Mouse (Mus musculus) liver, embryonic 14.5 days (tissue): ENCODE measurements around the gene Kctd20. TPM values are rescaled to one million over a fixed set of nuclear protein-coding genes. Genes with fewer than 3 reads are reported as not detected.

Experiments
- ATAC-seq: fragments of 200-750 bp; cut with Nextera tagmentation; 2 replicates; pipeline ENCODE4 v1.8.0; 2017; ENCODE audit warnings: moderate number of reproducible peaks, mild to moderate bottlenecking, moderate library complexity; ENCODE audit not compliant: insufficient read depth
- DNase-seq, 3 experiments: peaks; one replicate each; pipeline ENCODE4 v3.0.0-alpha.2; 2012 to 2013; ENCODE audit warnings: low read depth in 3 of 3, low spot score in 3 of 3
- H3K27ac ChIP-seq: fragments of 300-500 bp; sonication (generic); 2 replicates; pipeline ENCODE4 v1.5.1; 2014; ENCODE audit warnings: moderate library complexity, mild to moderate bottlenecking, control low read depth, inconsistent platforms
- H3K27me3 ChIP-seq: fragments of 300-500 bp; sonication (generic); 2 replicates; pipeline ENCODE4 v1.6.1; 2014; ENCODE audit warnings: mild to moderate bottlenecking, low read length, moderate library complexity; ENCODE audit not compliant: control insufficient read depth, insufficient read depth
- H3K36me3 ChIP-seq: fragments of 300-500 bp; sonication (generic); replicated peaks from 2 replicates; pipeline ENCODE4 v1.6.1; 2014; ENCODE audit warnings: low read depth; ENCODE audit not compliant: control insufficient read depth, insufficient read depth
- H3K4me1 ChIP-seq, 2 experiments: fragments of 200-500 bp in 1 of 2; fragments of 300-500 bp in 1 of 2; sonication (generic) in 1 of 2; replicated peaks; 2 replicates each; pipeline ENCODE4 v1.6.1; 2012 to 2014; ENCODE audit warnings: antibody characterized with exemption in 1 of 2, inconsistent platforms in 1 of 2, low read length in 1 of 2; ENCODE audit not compliant: control insufficient read depth in 2 of 2, insufficient read depth in 2 of 2
- H3K4me2 ChIP-seq: fragments of 300-500 bp; sonication (generic); 2 replicates; pipeline ENCODE4 v1.6.1; 2014; ENCODE audit warnings: low read depth, mild to moderate bottlenecking, control low read depth, moderate library complexity
- H3K4me3 ChIP-seq, 2 experiments: fragments of 200-500 bp in 1 of 2; fragments of 300-500 bp in 1 of 2; sonication (generic) in 1 of 2; 2 replicates each; pipeline ENCODE4 v1.5.1; 2012 to 2014; ENCODE audit warnings: low read depth in 2 of 2, low read length in 2 of 2, mild to moderate bottlenecking in 2 of 2, control low read depth in 1 of 2, inconsistent platforms in 1 of 2, moderate library complexity in 1 of 2; ENCODE audit not compliant: insufficient read depth in 1 of 2
- H3K9ac ChIP-seq: fragments of 300-500 bp; sonication (generic); replicated peaks from 2 replicates; pipeline ENCODE4 v1.6.1; 2014; ENCODE audit warnings: mild to moderate bottlenecking, control low read depth, moderate library complexity
- H3K9me3 ChIP-seq: fragments of 300-500 bp; sonication (generic); 2 replicates; pipeline ENCODE4 v1.6.1; 2016; ENCODE audit warnings: low read length, mixed read lengths; ENCODE audit not compliant: control insufficient read depth
- CTCF ChIP-seq: IDR thresholded peaks from 2 replicates; pipeline ENCODE4 v1.5.1; 2016; ENCODE audit warnings: antibody characterized with exemption, low read depth, control low read depth
- EP300 ChIP-seq: IDR thresholded peaks from 2 replicates; pipeline ENCODE4 v1.6.1; 2016; ENCODE audit warnings: antibody characterized with exemption, low read depth
- whole genome bisulfite sequencing: fragments of 180-500 bp; shearing (Covaris S2); extraction: QIAGEN DNeasy Blood & Tissue Kit; methylation state at CpG from one replicate; pipeline ENCODE4 v1.1.7; 2014; ENCODE audit not compliant: insufficient replicate concordance; 5-methylcytosine and 5-hydroxymethylcytosine counted together
- polyA plus RNA-seq, 2 experiments: library from polyadenylated mRNA; depleted of rRNA in 1 of 2; stranded (reverse) in 1 of 2; unstranded in 1 of 2; fragments of >200 nt; fragmentation: Nextera tagmentation in 1 of 2; extraction: Ambion mirVana in 1 of 2; gene quantifications; 2 replicates each; pipeline versions ENCODE4 v1.2.1 to v1.2.3; 2012 to 2014

Kctd20 gene
- polyA plus RNA-seq, 2 experiments = 30.4 to 55.3 TPM

GRCm38 (mm10) chr17:28994615-28995014 lies 42.9 kb downstream of the Kctd20 start:
- 82% methylated on average over 4 of the region's 4 CpGs for WGBS
- no peak for TF ChIP-seq EP300
- no peak for TF ChIP-seq CTCF
- Histone ChIP-seq H3K4me2 (no peak overlapping the region), H3K4me3 (no peak overlapping the region), H3K4me1 (no peaks in the 10 kb centered on the region), H3K36me3 (peaks cover 38% of the 10 kb centered on the region), H3K27me3 (no peaks in the 10 kb centered on the region), H3K27ac (no peak overlapping the region), H3K9me3 (no peaks in the 10 kb centered on the region), H3K9ac (no peak overlapping the region)
- DNase-seq (no peak), ATAC-seq (no peak)

GRCm38 (mm10) chr17:29000465-29000864 lies 48.7 kb downstream of the Kctd20 start:
- no peak for ATAC-seq

GRCm38 (mm10) chr17:29003740-29004139 lies 52.0 kb downstream of the Kctd20 start:
- Histone ChIP-seq H3K9me3 (no peaks in the 10 kb centered on the region), H3K4me1 (peaks cover 19 to 23% of the 10 kb centered on the region in 2 experiments), H3K27me3 (no peaks in the 10 kb centered on the region), H3K36me3 (peaks cover 18% of the 10 kb centered on the region), H3K4me3 (no peak overlapping the region), H3K4me2 (no peak overlapping the region), H3K9ac (no peak overlapping the region), H3K27ac (no peak overlapping the region)
- WGBS = 3% methylated on average over 1 of the region's 1 CpGs
- ATAC-seq (no peak), DNase-seq (no peak)
- TF ChIP-seq CTCF (no peak), EP300 (no peak)

More at GRCm38 (mm10) chr17:29000465-29000864, 48.7 kb downstream of the Kctd20 start:
- 66% methylated on average over 6 of the region's 6 CpGs for WGBS
- no peak overlapping the region for H3K27ac ChIP-seq
- no peak for TF ChIP-seq EP300
- no peak for TF ChIP-seq CTCF
- H3K9me3 ChIP-seq = no peaks in the 10 kb centered on the region
- H3K4me3 ChIP-seq = no peak overlapping the region
- H3K36me3 ChIP-seq = peaks cover 32% of the 10 kb centered on the region
- no peaks in the 10 kb centered on the region for H3K27me3 ChIP-seq
- no peak overlapping the region for H3K9ac ChIP-seq
- DNase-seq = no peak
- no peak overlapping the region for H3K4me2 ChIP-seq
- peaks cover 8 to 9% of the 10 kb centered on the region in 2 experiments; a peak in 3 of 4 replicates for H3K4me1 ChIP-seq

GRCm38 (mm10) chr17:29005002-29005401 lies 53.3 kb downstream of the Kctd20 start:
- no peak overlapping the region for H3K9ac ChIP-seq
- H3K27me3 ChIP-seq = no peaks in the 10 kb centered on the region
- no peaks in the 10 kb centered on the region for H3K9me3 ChIP-seq
- H3K27ac ChIP-seq = no peak overlapping the region
- peaks cover 9% of the 10 kb centered on the region for H3K36me3 ChIP-seq
- no peak for TF ChIP-seq CTCF
- no peak for TF ChIP-seq EP300
- H3K4me1 ChIP-seq = peaks cover 19 to 23% of the 10 kb centered on the region in 2 experiments
- DNase-seq = no peak
- WGBS = 83% methylated on average over 3 of the region's 3 CpGs
- no peak for ATAC-seq
- no peak overlapping the region for H3K4me3 ChIP-seq
- H3K4me2 ChIP-seq = peak overlapping the region; percentile 15; the same call in 1 of the 2 replicates

GRCm38 (mm10) chr17:29006812-29007211 lies 55.1 kb downstream of the Kctd20 start:
- ATAC-seq = no peak
- H3K4me3 ChIP-seq = peak overlapping the region; percentile 77 to 98
- peak overlapping the region; percentile 95 for H3K4me2 ChIP-seq
- no peaks in the 10 kb centered on the region for H3K27me3 ChIP-seq
- H3K9me3 ChIP-seq = no peaks in the 10 kb centered on the region
- peaks cover under 1% of the 10 kb centered on the region; the same call in 1 of the 2 replicates for H3K36me3 ChIP-seq
- H3K9ac ChIP-seq = peak overlapping the region; percentile 86
- DNase-seq = peak in 1 of 3 experiments; percentile 36
- under 1% methylated on average over 7 of the region's 7 CpGs for WGBS
- TF ChIP-seq CTCF (no peak), EP300 (no peak)
- H3K4me1 ChIP-seq = peaks cover 19 to 23% of the 10 kb centered on the region in 2 experiments
- H3K27ac ChIP-seq = peak overlapping the region; percentile 64
